ENCODE assay signal across 26 mouse cellular contexts in the genomic region with DNA sequence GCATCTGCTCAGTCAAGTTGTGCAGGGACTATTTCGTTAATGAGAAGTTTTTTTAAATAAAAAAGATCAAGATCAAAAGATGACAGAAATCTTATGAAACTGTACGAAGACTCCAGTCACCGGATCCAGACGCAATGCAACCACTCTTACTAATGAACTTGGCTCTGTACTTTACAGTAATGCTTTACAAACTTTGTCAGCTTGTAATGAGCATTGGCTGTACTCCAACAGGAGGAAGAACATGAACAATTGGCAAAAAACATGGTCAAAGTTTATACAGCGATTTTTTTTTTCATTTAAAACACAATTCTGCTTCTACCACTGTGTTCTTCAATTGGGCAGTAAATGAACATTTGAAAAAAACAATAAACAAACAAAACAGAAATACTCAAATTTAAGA. TPM values are rescaled to one million over a fixed set of nuclear protein-coding genes. Genes with fewer than 3 reads are reported as not detected.
"Had no signal": no experiment of that assay in that cellular context is flagged by ENCODE, and none has a peak within 500 bp of the region (broad histone marks: within the 10 kb centered on the region; RNA-seq: fewer than 3 reads in every experiment).

No protein-coding gene starts in this region.

- H3K4me1 ChIP-seq: heart, embryonic 13.5 days; heart, embryonic 15.5 days; hindbrain, embryonic 13.5 days; hindbrain, embryonic 15.5 days; limb, embryonic 10.5 days; limb, embryonic 12.5 days; liver, embryonic 13.5 days; liver, embryonic 15.5 days had no signal

- H3K27ac ChIP-seq: heart, adult 2 months; heart, embryonic 13.5 days; heart, embryonic 15.5 days; hindbrain, embryonic 13.5 days; hindbrain, embryonic 15.5 days; hindbrain, postnatal 0 days; layer of hippocampus, adult 2 months; left cerebral cortex, adult 2 months; limb, embryonic 10.5 days; limb, embryonic 12.5 days; liver, embryonic 13.5 days; liver, embryonic 15.5 days had no signal

- H3K9me3 ChIP-seq: heart, embryonic 15.5 days; hindbrain, embryonic 13.5 days; hindbrain, embryonic 15.5 days; limb, embryonic 10.5 days; limb, embryonic 12.5 days; liver, embryonic 15.5 days had no signal

- H3K9ac ChIP-seq: heart, embryonic 13.5 days; heart, embryonic 15.5 days; hindbrain, embryonic 13.5 days; hindbrain, embryonic 15.5 days; limb, embryonic 12.5 days; liver, embryonic 13.5 days; liver, embryonic 15.5 days had no signal

- H3K4me3 ChIP-seq: heart, adult 2 months; heart, embryonic 13.5 days; heart, embryonic 15.5 days; hindbrain, embryonic 13.5 days; hindbrain, embryonic 15.5 days; layer of hippocampus, adult 2 months; left cerebral cortex, adult 2 months; limb, embryonic 10.5 days; limb, embryonic 12.5 days; liver, embryonic 13.5 days; liver, embryonic 15.5 days had no signal

- DNase-seq: gastrocnemius, postnatal 14 days; gastrocnemius, postnatal 36 days; heart, adult 11 months; heart, adult 2 months; heart, postnatal 14 days; heart, postnatal 36 days; kidney, adult 18-20 months; kidney, postnatal 10 days; kidney, postnatal 36 days; liver; liver, embryonic 13.5 days had no signal

- H3K4me2 ChIP-seq: heart, embryonic 11.5 days; heart, embryonic 13.5 days; heart, embryonic 15.5 days; hindbrain, embryonic 13.5 days; hindbrain, embryonic 15.5 days; limb, embryonic 12.5 days; liver, embryonic 11.5 days; liver, embryonic 13.5 days; liver, embryonic 15.5 days had no signal

- H3K36me3 ChIP-seq: heart, embryonic 13.5 days; heart, embryonic 15.5 days; hindbrain, embryonic 13.5 days; hindbrain, embryonic 15.5 days; limb, embryonic 10.5 days; limb, embryonic 12.5 days; liver, embryonic 13.5 days; liver, embryonic 15.5 days had no signal

- H3K27me3 ChIP-seq: heart, embryonic 13.5 days; heart, embryonic 15.5 days; hindbrain, embryonic 13.5 days; hindbrain, embryonic 15.5 days; limb, embryonic 12.5 days; liver, embryonic 13.5 days; liver, embryonic 15.5 days had no signal

- ATAC-seq: hindbrain, postnatal 0 days; intestine, postnatal 0 days had no signal

RNA-seq across cellular contexts. Expression of gene Nell2, which starts 21.7 kb away (rescaled TPM):
- total RNA-seq: hematopoietic stem cell, adult 5-6 weeks had no signal
- polyA plus RNA-seq: heart, postnatal 0 days had no signal
